Mouse (Mus musculus) gastrocnemius, postnatal 4 days (tissue): ENCODE measurements at regions not wholly inside any gene's neighbourhood (a gene's known extent, or its start where the extent isn't known, plus 50 kb on each side); places are given as distances from the start of the nearest gene placed in this dataset.
A peak's percentile ranks its signal among the peaks of the same experiment; 100 is the strongest.

ENCODE experiments used
- DNase-seq, 2 experiments: peaks; one replicate each; pipeline ENCODE4 v3.0.0; 2021 to 2022; ENCODE audit warnings: low spot score in 2 of 2, mixed read lengths in 2 of 2

- DNase-seq, result peak; percentile 36 to 60
These were observed 206.2 kb downstream of the Rnd3 start for GRCm38 (mm10) chr2:50942741-50943140.

- DNase-seq, result no peak
These were observed 216.0 kb downstream of the Rnd3 start for GRCm38 (mm10) chr2:50932936-50933335.

GRCm38 (mm10) chr2:50921002-50921401, 227.9 kb downstream of the Rnd3 start:
- DNase-seq, result no peak

GRCm38 (mm10) chr2:50916323-50917221, 232.3 kb downstream of the Rnd3 start:
- peak in 1 of 2 experiments; percentile 15 for DNase-seq

- DNase-seq, result peak in 1 of 2 experiments; percentile 25
These were observed 233.8 kb downstream of the Rnd3 start for GRCm38 (mm10) chr2:50915149-50915548.

- DNase-seq, result no peak
These were observed 234.7 kb downstream of the Rnd3 start for GRCm38 (mm10) chr2:50914176-50914575.

- no peak for DNase-seq
These were observed 240.1 kb downstream of the Rnd3 start for GRCm38 (mm10) chr2:50908762-50909161.

- no peak for DNase-seq
These were observed 246.2 kb downstream of the Rnd3 start for GRCm38 (mm10) chr2:50902701-50903100.

GRCm38 (mm10) chr2:50902220-50902619, 246.7 kb downstream of the Rnd3 start:
- DNase-seq, result no peak

GRCm38 (mm10) chr2:50888992-50889391, 259.9 kb downstream of the Rnd3 start:
- no peak for DNase-seq

- no peak for DNase-seq
These were observed 261.0 kb downstream of the Rnd3 start for GRCm38 (mm10) chr2:50887954-50888353.

GRCm38 (mm10) chr2:50885924-50886315, 263.0 kb downstream of the Rnd3 start:
- DNase-seq, result no peak

GRCm38 (mm10) chr2:50885280-50885923, 263.5 kb downstream of the Rnd3 start:
- no peak for DNase-seq

GRCm38 (mm10) chr2:50881514-50882038, 267.3 kb downstream of the Rnd3 start:
- no peak for DNase-seq

GRCm38 (mm10) chr2:50880806-50881205, 268.1 kb downstream of the Rnd3 start:
- no peak for DNase-seq

GRCm38 (mm10) chr2:50877716-50878115, 271.2 kb downstream of the Rnd3 start:
- peak in 1 of 2 experiments; percentile 40 for DNase-seq

GRCm38 (mm10) chr2:50875072-50875471, 273.8 kb downstream of the Rnd3 start:
- DNase-seq, result no peak

GRCm38 (mm10) chr2:50853538-50854244, 295.2 kb downstream of the Rnd3 start:
- no peak for DNase-seq

GRCm38 (mm10) chr2:50852413-50852919, 296.4 kb downstream of the Rnd3 start:
- no peak for DNase-seq

GRCm38 (mm10) chr2:50850071-50850470, 298.8 kb downstream of the Rnd3 start:
- no peak for DNase-seq

- DNase-seq, result no peak
These were observed 307.0 kb downstream of the Rnd3 start for GRCm38 (mm10) chr2:50841881-50842280.
